Mouse (Mus musculus) embryo, embryonic 11.5 days (tissue): Measurements from ENCODE around the gene Zfp523.

Source experiments
- DNase-seq: peaks from one replicate; pipeline ENCODE4 v3.0.0-alpha.2; 2012; ENCODE audit warnings: low read depth, low spot score

Gene Zfp523

DNA sequence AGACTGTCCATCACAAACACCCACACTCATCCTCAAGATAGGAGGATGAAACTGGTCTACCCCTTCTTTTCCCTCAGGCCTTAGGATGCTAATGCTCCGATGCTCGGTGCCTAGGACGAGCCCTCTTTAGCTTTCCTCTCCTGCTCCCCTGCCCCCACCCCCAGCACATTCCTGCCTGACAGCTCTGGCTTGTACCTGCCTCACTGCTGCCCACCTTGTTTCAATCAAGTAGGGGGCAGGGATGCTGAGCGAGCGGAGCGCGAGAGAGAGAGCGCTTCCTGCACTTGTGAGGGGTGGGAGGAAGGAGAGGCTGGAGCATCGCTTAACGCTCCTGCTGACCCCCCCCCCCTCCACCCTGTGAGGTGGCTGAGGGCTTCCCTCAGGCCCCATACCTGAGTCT is 16.6 kb upstream of the Zfp523 start:
- no peak for DNase-seq

DNA sequence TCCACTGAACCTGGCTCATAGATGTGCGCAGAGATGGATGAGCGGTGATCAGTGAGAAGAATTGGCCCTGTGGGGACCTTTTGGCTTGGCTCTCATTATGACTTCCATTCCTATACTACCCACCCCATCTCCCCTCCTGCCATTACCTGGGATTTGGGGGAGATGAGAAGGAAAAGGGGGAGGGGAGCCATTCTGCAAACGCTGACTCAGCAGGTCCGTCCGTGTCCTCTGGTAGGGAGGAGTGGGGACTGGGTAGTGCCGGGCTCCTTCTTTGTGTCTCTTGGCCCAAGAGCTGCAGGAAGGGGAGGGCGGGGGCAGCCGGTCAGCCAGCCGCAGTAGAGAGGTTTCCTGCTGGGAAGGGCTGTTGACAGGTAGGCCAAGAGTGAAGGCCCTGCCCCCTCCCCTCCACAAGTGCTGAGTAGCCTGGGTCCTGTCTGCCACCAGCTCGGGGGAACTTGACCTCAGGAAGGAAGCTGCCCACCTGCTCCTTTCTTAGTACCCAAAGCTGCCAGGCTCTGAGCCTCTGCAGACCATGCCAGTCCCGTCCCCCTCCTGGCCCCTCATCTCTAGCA is 15.5 kb upstream of the Zfp523 start:
- DNase-seq, result no peak

DNA sequence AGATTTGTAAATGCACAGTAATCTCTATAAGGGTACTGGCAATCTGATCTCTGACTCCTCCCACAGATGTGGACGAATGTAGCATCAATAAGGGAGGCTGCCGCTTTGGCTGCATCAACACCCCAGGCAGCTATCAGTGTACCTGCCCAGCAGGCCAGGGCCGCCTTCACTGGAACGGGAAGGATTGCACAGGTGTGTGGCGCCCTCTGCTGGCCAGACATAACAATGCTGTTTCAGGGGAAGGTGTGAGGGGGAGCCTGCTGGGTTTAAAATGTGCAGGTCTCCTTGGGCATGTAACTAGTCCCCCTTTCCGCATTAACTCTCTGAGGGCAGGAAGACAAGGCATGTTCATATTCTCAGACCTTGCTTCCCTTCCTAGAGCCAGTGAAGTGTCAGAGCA is 13.3 kb upstream of the Zfp523 start:
- peak; percentile 61 for DNase-seq

DNA sequence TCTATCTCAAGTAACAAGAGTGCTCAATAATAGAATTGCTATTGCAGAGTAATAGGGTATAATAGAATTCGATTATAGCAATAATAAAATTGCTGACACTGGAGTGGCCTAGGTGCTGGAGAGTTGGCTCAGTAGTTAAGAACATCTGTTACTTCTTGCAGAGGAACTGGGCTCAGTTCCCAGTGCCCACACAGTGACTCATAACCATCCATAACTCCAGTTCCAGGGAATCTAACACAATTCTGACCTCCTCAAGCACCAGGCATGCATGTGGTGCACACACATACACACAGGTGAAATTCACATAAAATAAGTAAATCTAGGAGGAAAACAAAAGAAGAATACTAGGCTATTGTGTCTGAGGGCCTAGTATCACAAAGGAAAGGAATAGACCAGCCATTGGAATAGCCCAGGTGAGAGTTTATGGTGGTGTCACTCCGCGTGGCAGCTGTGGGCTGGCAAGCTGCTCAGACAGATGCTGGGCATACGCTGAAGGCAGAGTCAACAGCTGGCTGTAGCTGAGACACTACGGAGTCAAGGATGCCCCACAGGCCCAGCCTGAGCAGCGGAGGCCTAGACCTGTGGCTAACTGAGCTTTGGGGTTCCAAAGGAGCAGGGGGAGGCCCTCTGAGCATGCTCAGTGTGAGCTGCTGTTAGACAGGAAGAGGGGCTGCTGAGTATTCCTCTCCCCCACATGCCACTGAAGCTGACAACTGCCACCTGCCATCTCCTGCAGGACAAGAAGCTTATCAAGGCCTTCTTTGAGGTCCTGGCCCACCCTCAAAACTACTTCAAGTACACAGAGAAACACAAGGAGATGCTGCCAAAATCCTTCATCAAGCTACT is 6.2 kb upstream of the Zfp523 start:
- DNase-seq, result no peak

DNA sequence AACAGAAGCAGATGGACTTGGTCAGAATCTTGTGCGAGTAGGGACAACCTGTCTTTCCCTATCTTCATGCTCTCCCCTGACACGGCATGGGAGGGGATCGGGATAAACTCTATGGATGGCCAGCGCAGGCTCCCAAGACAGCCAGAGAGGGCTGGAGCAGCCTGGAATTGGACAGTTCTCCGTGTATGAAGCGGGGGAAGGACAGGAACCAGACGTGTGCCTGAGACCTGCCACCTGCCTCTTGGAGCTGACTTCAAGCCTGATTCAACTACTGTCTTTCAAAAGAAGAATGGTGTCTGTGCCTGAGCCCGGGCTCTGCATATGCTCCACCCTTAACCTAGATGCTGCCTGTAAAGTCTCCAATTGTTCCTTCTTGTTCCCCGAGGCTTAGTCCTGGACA is 4.2 kb upstream of the Zfp523 start:
- DNase-seq, result no peak

DNA sequence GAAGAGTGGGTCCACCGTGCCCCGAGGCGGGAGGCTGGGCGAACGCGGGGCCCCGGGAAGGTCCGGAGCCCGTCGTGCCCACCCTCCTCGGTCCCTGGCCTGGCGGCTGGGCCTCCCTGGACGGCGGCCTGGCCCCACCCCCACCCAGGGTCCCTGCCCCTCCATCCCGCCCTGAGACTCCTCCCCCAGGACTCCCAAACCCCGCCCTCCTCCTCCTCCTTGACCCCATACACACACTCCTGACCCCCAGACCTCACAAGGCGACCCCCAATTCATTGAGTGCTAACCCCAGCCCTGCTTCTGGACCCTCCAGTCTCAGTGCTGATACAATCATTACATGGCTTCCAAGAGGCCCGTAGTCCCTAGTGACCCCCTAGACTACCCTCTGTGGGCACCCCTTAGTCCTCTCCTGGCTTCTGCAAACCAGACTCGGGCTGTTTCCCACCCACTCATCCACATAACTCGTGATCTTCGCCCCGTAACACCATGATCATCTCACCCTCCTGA is 664 bp downstream of the Zfp523 start:
- peak; percentile 46 for DNase-seq

DNA sequence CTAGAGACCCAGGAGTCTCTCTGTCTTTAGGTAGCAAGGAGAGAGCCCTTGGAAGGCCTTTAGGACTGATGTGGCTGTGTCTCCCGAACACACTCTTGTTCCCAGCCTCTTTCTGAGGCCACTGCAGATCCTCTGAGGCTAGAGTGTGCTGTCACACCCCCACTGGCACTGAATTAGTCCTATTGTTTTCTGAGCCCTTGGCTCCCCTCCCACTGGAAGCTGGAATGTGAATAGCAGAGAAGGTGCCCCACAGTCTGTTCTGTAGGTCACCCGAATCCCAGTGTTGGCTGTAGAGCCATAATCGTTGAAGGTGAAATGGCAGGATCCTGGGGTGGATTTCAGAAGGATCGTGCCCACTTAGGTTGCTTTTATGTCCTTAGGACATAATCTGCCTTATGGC is 3.4 kb downstream of the Zfp523 start:
- no peak for DNase-seq

DNA sequence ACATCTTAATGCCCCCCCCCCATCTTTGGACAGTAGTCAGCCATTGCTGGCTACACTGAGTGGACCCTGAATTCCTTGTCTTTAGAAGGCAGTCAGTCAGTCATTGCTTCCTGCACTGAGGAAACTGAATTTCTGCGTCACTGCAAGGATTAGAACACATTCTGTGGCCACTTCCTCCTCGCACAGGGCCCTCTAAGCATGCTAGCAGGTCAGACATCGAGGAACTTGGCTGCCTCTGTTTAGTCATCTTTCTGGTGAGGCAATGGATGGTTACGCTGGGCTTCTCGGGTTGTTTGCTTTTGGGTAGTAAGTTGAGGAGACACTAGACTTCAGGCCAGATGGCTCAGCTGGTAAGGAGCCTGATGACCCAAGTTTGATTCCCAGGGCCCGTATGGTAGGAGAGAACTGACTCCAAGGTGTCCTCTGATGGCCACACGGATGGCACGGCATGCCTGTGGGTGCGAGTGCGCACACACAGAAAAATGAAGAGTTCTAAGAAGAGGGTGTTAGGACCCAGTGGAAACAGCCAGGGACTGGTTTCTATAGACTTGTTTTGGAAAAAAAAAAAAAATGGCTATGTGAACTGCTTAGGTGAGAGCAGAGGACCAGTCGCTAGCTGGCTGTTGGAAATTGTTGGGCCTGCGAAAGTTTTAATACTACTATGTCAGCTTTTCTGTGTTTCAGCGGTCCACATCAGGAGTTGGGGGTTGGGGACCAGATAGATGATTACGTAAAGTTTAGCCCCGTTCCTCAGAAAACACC is 4.0 kb downstream of the Zfp523 start:
- no peak for DNase-seq

DNA sequence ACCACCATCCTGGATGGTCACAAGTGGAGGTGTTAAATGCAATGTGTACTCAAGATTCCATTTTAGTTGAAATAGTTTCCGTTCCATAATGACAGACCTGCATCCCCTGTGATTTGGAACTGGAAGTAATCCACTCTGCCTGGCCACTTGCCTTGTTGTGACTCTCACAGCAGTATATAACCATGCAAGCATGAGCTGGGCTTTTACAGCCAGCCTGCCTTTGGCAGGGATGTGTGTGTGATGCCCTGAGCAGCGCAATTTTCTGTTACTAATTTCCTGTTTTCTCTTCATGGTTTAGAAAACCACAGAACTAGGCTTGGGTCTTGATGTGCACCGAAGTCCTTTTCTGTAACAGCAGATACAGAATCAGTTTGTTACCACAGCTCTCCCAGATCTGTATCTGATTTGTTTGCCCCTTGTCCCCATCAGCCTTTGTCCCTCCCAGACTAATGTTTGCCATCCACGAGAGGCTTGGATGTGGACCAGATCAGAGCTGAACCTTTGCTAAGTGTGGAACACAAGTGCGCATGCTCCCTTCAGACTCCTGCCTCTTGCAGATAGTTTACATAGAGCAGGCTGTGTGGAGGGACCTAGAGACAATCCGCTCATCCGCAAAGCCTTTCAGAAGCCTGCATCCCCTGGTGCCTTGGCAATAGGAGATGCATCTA is 8.2 kb downstream of the Zfp523 start:
- DNase-seq, result no peak

DNA sequence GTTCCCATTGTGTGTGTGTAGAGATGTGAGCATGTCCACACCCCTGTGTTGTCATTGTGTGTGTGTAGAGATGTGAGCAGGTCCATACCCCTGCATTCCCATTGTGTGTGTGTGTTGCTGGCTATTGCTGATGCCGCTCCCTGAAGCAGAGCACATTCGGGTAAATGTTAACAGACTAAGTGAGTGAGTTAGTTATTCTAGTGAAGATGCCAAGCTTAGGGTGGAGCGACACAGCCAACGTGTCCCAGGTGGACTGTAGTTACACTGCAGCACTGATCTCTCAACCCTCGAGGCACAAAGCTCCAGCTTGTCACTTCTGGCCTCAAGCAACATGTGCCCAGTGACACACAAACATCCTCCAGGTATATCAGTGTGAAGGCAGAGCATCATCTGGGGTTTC is 11.4 kb downstream of the Zfp523 start:
- DNase-seq, result no peak

DNA sequence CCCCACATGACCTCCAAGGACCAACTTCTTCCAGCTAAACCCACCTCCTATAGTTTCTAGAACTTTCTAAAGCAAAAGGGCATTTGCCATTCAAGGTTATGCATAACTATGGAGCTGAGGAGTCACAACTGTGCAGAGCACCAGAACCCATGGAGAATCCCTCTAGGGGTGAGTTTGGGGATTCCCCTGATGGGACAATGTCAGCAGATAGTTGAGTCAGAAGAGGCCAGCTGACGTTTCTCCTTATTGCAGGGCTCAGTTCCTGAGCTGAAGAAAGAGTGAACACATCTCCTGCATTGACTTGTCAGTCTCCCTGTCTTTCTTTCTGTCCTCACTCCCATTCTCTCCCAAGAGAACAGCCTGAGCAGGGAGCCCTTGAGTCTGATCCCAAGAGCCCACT is 15.8 kb downstream of the Zfp523 start:
- DNase-seq, result no peak

DNA sequence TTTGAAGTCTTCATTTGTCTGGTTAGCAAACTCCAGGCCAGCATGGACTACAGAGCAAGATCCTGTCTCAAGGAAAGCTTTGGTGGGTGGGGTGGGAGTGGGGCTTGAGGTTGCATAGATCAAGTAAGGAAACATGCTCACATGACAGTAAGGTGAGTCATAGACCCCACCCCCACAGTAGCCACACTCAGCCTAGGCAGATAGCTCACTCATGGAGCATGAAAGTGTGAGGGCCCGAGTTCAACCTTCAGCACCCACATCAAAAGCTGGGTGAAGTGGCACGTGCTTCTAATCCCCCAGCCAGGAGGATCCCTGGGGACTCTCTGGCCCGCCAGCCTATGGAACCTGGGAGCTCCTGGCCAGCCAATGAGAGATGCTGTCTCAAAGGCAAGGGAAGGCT is 16.6 kb downstream of the Zfp523 start:
- no peak for DNase-seq

DNA sequence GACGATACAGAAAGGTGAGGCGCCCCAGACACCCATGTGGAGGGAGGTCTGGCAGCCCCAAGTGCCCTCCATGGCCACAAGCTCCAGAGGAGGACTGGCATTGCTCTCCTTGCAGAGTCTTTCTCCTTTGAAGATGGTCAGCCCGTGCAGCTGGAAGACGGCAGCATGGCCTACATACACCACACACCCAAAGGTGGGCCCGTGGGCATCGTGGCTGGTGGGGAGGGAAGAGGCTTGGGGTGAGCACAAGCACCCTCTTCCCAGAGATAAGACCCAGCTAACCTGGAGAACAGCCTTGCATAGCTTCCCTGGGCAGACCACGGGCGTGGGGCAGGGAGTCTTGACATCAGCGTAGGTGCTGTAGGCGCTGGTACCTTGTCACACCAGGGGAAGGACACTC is 18.1 kb downstream of the Zfp523 start:
- DNase-seq, result no peak

DNA sequence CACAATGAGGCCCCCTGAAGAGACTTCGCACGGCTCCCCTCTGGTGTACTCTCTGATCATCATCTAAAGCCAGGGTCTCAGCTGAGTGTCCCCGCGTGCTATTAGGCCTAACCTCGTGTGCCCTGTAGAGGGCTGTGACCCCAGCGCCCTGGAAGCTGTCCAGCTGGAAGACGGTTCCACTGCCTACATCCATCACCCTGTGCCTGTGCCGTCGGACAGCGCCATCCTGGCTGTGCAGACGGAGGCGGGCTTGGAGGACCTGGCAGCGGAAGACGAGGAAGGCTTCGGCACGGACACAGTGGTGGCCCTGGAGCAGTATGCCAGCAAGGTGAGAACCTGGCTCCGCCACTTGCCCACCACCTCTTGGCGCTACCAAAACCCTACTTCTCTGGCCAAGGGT is 20.7 kb downstream of the Zfp523 start:
- DNase-seq, result no peak

DNA sequence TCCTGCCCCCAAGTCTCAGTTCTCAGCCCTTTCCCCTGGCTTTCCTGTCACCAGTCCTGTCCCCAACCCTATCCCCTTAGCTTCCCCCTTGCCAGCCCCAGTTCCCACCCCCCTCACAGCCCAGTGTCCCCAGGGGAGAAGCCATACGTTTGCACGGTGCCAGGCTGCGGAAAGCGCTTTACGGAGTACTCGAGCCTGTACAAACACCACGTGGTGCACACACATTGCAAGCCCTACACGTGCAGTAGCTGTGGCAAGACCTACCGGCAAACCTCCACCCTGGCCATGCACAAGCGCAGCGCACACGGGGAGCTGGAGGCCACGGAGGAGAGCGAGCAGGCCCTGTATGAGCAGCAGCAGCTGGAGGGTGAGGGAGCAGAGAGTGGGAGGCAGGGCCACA is 25.1 kb downstream of the Zfp523 start:
- DNase-seq, result no peak

DNA sequence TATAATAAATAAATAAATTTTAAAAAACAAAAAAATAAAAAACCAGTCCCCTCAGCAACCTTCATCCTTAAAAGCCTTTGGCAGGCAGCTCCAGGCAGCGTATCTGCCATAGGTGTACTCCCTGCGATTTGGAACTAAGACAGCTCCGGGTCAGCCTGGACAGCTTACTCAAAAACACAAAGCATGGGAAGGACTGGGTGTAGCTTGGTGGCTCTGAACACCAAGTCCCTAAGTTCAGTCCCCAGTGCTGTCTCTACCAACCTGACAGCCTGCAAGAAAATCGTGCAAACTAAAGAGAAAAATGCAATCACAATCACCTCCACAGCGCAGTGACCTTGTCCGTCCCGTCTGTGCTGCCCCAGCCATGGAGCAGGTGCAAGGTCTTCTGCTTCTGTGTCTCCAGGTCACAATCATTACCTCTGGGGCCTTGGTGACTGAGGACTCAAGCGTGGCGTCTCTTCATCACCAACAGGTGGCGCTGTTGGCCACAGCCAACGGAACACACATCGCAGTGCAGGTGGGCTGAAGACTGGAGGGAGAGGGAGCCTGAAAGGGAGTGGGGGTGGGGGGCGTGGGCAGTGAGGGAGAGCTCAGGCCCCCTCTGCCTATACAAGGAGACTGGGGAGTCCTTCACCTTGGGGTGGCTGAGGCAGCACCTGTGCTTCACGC is 27.3 kb downstream of the Zfp523 start:
- DNase-seq, result peak; percentile 59

DNA sequence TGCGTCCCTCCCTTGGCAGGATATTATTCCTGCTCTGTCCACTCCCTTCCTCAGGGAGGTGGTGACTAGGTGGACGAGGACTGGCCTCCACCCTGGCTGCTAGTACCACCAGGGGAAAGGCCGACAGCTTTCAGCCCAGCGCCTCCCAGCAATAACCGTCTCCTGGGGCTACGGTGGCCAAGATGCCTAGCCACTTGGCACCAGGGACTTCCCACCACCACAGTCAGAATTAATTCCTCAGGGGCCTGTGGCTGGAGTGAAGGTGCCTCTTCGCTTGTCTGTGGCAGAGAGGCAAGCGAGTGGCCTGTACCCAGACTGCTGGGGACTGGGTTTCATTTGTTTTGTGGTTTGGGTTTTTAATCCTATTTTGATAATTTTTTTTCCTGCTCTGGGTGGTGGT is 28.5 kb downstream of the Zfp523 start:
- no peak for DNase-seq

DNA sequence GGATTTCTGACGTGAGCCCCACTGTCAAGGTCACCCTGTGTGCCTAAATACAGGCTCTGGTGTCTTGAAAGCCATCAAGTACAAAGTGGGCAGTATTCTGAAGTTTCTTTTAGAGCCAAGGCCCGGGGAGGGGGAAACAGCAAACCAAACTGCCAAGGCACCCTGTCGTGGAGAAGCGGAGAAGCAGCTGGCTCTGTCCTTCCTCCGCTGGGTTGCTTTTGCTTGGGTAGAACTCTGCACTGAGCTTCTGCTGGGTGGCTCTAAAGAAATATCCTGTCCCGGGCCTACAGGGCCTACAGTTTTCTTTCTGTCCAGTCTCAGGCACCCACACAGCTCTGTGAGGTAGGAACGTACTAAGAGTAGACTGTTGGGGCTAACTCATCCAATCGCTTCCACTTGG is 30.2 kb downstream of the Zfp523 start:
- no peak for DNase-seq

DNA sequence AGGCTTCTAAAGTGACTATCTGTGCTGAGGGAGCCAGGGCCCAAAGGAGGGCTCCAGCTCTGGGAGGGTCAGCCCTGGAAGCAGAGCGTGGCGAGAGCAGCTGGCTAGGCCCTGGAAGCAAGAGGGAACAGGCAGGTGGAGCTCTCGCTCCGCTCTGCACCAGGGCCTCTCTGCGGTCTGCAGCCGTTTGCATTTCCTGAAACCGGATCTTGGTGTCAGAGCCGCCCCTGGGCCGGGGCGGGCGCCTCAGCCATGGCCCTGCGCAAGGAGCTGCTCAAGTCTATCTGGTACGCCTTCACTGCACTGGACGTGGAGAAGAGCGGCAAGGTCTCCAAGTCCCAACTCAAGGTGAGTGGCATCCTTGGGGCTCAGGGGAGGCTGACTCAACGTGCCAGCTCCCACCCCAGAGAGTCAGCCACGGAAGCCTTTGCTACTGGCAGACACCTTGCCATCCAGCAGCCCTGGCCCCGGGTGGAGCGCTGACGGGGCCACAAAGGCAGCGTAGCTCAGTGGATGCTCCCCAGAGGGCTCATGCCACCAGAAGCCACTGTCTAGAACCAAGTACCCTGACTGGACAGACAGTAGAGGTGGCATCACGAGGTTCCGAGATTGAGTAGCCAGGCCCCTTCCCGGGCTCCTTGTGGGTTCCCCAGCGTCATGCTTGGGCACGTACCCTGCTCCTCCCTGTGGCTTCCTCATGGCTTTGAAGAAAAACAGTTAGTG is 30.8 kb downstream of the Zfp523 start, which contains the start of gene Def6:
Gene Def6, plus strand, starts transcription at position 188 of the 723 bp plus-strand sequence.
- peak; percentile 59 for DNase-seq

DNA sequence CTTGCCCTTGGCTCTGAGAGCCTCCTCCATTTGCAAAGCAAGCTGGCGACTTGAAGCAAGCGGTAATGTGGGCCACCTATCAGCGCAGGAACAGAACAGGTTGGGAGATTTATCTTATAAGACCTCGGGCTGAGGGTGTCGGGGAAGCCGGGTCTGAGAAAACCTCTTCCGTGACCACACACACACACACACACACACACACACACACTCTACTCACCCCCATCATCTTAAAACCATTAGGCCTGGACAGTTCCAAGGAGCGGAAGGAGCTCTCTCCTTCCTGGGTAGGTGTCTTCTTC is 31.3 kb downstream of the Zfp523 start:
- no peak for DNase-seq
